Mouse (Mus musculus) fibroblast of lung, adult 2 months (primary cell): ENCODE results near the gene Mup17.
"Not testable (repeated sequence)": the region's sequence is repeated elsewhere in the genome, so short reads cannot be mapped to it uniquely, and the experiment has no call there.

Experiments used
- DNase-seq: peaks from one replicate; pipeline ENCODE4 v3.0.0-alpha.2; 2011; ENCODE audit warnings: low read depth

The Mup17 gene

GRCm38 (mm10) chr4:61595771-61596170 lies at the start of gene Mup17:
Gene Mup17, minus strand, starts transcription at chr4:61595871.
- not testable (repeated sequence) for DNase-seq

- not testable (repeated sequence) for DNase-seq
Measured at GRCm38 (mm10) chr4:61571561-61571960, 24.1 kb downstream of the Mup17 start.

- not testable (repeated sequence) for DNase-seq
Measured at GRCm38 (mm10) chr4:61555887-61556286, 39.8 kb downstream of the Mup17 start.
